Mouse (Mus musculus): ENCODE results near the gene Plxnc1.

DNA sequence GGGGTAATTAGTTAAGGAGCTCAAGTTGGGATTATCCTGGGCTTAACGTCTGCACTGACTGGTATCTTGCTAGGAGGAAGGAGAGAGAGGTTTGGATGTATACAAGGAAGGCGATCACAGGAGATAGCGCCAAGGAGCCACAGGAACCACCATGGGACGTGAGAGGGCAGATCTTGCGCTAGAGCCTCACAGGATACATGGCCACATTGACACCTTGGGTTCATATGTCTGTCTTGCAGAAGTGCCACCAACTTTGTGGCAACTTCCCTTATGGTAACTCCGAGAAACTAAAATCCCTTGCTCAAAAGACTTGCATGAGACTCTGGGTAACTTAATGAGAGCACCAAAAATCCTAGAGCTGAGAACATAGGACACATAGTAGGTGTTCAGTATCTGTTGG lies 47.7 kb downstream of the Plxnc1 start:
- TF ChIP-seq CTCF (IDR thresholded peaks at IDR 0.05; ENCODE audit: low read depth) (no peak), EP300 (IDR thresholded peaks at IDR 0.05; ENCODE audit: low read depth) (no peak)

All from liver, embryonic 14.5 days (tissue).